Mouse (Mus musculus): Measurements from ENCODE around the gene Dscaml1.

- no peak for TF ChIP-seq EP300 (optimal IDR thresholded peaks at IDR 0.05)
- TF ChIP-seq CTCF (IDR thresholded peaks at IDR 0.05; ENCODE audit: low read depth), result no peak
These were observed 54.5 kb downstream of the Dscaml1 start for GRCm38 (mm10) chr9:45480936-45481335.
